Mouse (Mus musculus) MEL (cell line): Measurements from ENCODE around the gene Eif2ak3. TPM values are rescaled to one million over a fixed set of nuclear protein-coding genes. Genes with fewer than 3 reads are reported as not detected.
A peak's percentile ranks its signal among the peaks of the same experiment; 100 is the strongest.

ENCODE experiments used
- DNase-seq: peaks from one replicate; pipeline ENCODE4 v3.0.0; 2011; ENCODE audit warnings: low read depth, low spot score
- H3K27ac ChIP-seq: 2 replicates; pipeline ENCODE4 v1.5.1; 2012; ENCODE audit warnings: low read depth, mild to moderate bottlenecking, control low read depth, low read length, moderate library complexity; ENCODE audit not compliant: control insufficient read depth
- H3K27me3 ChIP-seq, 2 experiments: fragments of 150-350 bp in 1 of 2; sonication (generic) in 1 of 2; 2 replicates each; pipeline ENCODE4 v1.6.1; 2012; ENCODE audit warnings: low read length in 2 of 2, mild to moderate bottlenecking in 2 of 2, improper control_type of control experiment in 1 of 2, moderate library complexity in 1 of 2; ENCODE audit not compliant: insufficient read depth in 2 of 2, control insufficient read depth in 1 of 2
- H3K36me3 ChIP-seq, 2 experiments: 2 replicates each; pipeline ENCODE4 v1.6.1; 2012 to 2014; ENCODE audit warnings: low read length in 2 of 2, improper control_type of control experiment in 1 of 2, inconsistent platforms in 1 of 2, mild to moderate bottlenecking in 1 of 2; ENCODE audit not compliant: insufficient read depth in 2 of 2, control insufficient read depth in 1 of 2
- H3K4me1 ChIP-seq, 2 experiments: fragments of 150-350 bp in 1 of 2; sonication (generic) in 1 of 2; 2 replicates each; pipeline ENCODE4 v1.6.1; 2012; ENCODE audit warnings: low read length in 2 of 2, improper control_type of control experiment in 1 of 2, mild to moderate bottlenecking in 1 of 2; ENCODE audit not compliant: insufficient read depth in 2 of 2, control insufficient read depth in 1 of 2
- H3K4me3 ChIP-seq, 2 experiments: fragments of 150-350 bp in 1 of 2; sonication (generic) in 1 of 2; 2 replicates each; pipeline ENCODE4 v1.5.1; 2012; ENCODE audit warnings: low read depth in 2 of 2, low read length in 2 of 2, mild to moderate bottlenecking in 2 of 2, moderate library complexity in 2 of 2, control low read depth in 1 of 2, improper control_type of control experiment in 1 of 2; ENCODE audit not compliant: control insufficient read depth in 1 of 2, insufficient read depth in 1 of 2
- H3K79me2 ChIP-seq: 2 replicates; pipeline ENCODE4 v1.6.1; 2012; ENCODE audit warnings: mild to moderate bottlenecking, low read length, moderate library complexity; ENCODE audit not compliant: control insufficient read depth, poor library complexity, insufficient read depth
- H3K9ac ChIP-seq: 2 replicates; pipeline ENCODE4 v1.6.1; 2012; ENCODE audit warnings: low read depth, mild to moderate bottlenecking, control low read depth, low read length, moderate library complexity; ENCODE audit not compliant: control insufficient read depth, poor library complexity, severe bottlenecking
- H3K9me3 ChIP-seq: fragments of 150-350 bp; sonication (generic); replicated peaks from 2 replicates; pipeline ENCODE4 v1.6.1; 2012; ENCODE audit warnings: mild to moderate bottlenecking, low read length, improper control_type of control experiment, moderate library complexity; ENCODE audit not compliant: insufficient read depth
- BHLHE40 ChIP-seq: IDR thresholded peaks from 2 replicates; pipeline ENCODE4 v1.6.1; 2012; ENCODE audit warnings: low read depth, mild to moderate bottlenecking, inconsistent platforms, low read length, improper control_type of control experiment, borderline replicate concordance
- CHD1 ChIP-seq: IDR thresholded peaks from 2 replicates; pipeline ENCODE4 v1.6.1; 2012; ENCODE audit warnings: low read depth, mild to moderate bottlenecking, inconsistent platforms, low read length, improper control_type of control experiment
- CHD2 ChIP-seq: IDR thresholded peaks from 2 replicates; pipeline ENCODE4 v1.6.1; 2011; ENCODE audit warnings: low read length, improper control_type of control experiment
- CTCF ChIP-seq, 3 experiments: IDR thresholded peaks in 2 of 3; conservative IDR thresholded peaks in 1 of 3; 2 replicates each; pipeline ENCODE4 v1.5.1; 2011 to 2012; ENCODE audit warnings: low read length in 3 of 3, low read depth in 2 of 3, mild to moderate bottlenecking in 2 of 3, improper control_type of control experiment in 1 of 3, inconsistent platforms in 1 of 3, mixed read lengths in 1 of 3, moderate library complexity in 1 of 3; ENCODE audit not compliant: control insufficient read depth in 1 of 3, insufficient read depth in 1 of 3, poor library complexity in 1 of 3, severe bottlenecking in 1 of 3
- E2F4 ChIP-seq: IDR thresholded peaks from 2 replicates; pipeline ENCODE4 v1.6.1; 2011; ENCODE audit warnings: low read depth, low read length, improper control_type of control experiment, borderline replicate concordance
- EP300 ChIP-seq, 2 experiments: IDR thresholded peaks; 2 replicates each; pipeline ENCODE4 v1.6.1; 2011; ENCODE audit warnings: improper control_type of control experiment in 2 of 2, low read length in 2 of 2, low read depth in 1 of 2, mild to moderate bottlenecking in 1 of 2
- GATA1 ChIP-seq: IDR thresholded peaks from 2 replicates; pipeline ENCODE4 v1.6.1; 2011; ENCODE audit warnings: low read depth, low read length, improper control_type of control experiment
- JUND ChIP-seq: IDR thresholded peaks from 2 replicates; pipeline ENCODE4 v1.6.1; 2011; ENCODE audit warnings: low read depth, mild to moderate bottlenecking, improper control_type of control experiment, low read length
- KAT2A ChIP-seq: conservative IDR thresholded peaks from 2 replicates; pipeline ENCODE4 v1.6.1; 2012; ENCODE audit warnings: low read depth, low read length, improper control_type of control experiment, inconsistent platforms
- MAFK ChIP-seq: IDR thresholded peaks from 2 replicates; pipeline ENCODE4 v1.6.1; 2011; ENCODE audit warnings: low read depth, mild to moderate bottlenecking, low read length, improper control_type of control experiment, borderline replicate concordance
- MAX ChIP-seq: IDR thresholded peaks from 2 replicates; pipeline ENCODE4 v1.6.1; 2011; ENCODE audit warnings: low read length, improper control_type of control experiment
- MXI1 ChIP-seq: IDR thresholded peaks from 2 replicates; pipeline ENCODE4 v1.6.1; 2011; ENCODE audit warnings: mild to moderate bottlenecking, low read depth, low read length, improper control_type of control experiment
- MYB ChIP-seq: IDR thresholded peaks from 2 replicates; pipeline ENCODE4 v1.6.1; 2011; ENCODE audit warnings: mild to moderate bottlenecking, low read depth, low read length, improper control_type of control experiment
- NELFE ChIP-seq: IDR thresholded peaks from 2 replicates; pipeline ENCODE4 v1.6.1; 2011; ENCODE audit warnings: low read depth, low read length, improper control_type of control experiment
- NRF1 ChIP-seq: IDR thresholded peaks from 2 replicates; pipeline ENCODE4 v1.6.1; 2014; ENCODE audit warnings: low read depth, mild to moderate bottlenecking, inconsistent platforms, low read length, improper control_type of control experiment, moderate library complexity; ENCODE audit not compliant: poor library complexity, insufficient read depth, severe bottlenecking
- POLR2AphosphoS2 ChIP-seq: IDR thresholded peaks from 2 replicates; pipeline ENCODE4 v1.6.1; 2011; ENCODE audit warnings: low read length, improper control_type of control experiment
- RAD21 ChIP-seq: IDR thresholded peaks from 2 replicates; pipeline ENCODE4 v1.6.1; 2011; ENCODE audit warnings: mild to moderate bottlenecking, low read depth, low read length, improper control_type of control experiment
- RCOR1 ChIP-seq: IDR thresholded peaks from 2 replicates; pipeline ENCODE4 v1.6.1; 2012; ENCODE audit warnings: low read depth, mild to moderate bottlenecking, inconsistent platforms, low read length, improper control_type of control experiment
- SIN3A ChIP-seq: IDR thresholded peaks from 2 replicates; pipeline ENCODE4 v1.6.1; 2012; ENCODE audit warnings: low read length, improper control_type of control experiment, inconsistent platforms
- SMC3 ChIP-seq: IDR thresholded peaks from 2 replicates; pipeline ENCODE4 v1.6.1; 2011; ENCODE audit warnings: low read depth, low read length, improper control_type of control experiment
- TAL1 ChIP-seq: IDR thresholded peaks from 2 replicates; pipeline ENCODE4 v1.6.1; 2012; ENCODE audit warnings: mild to moderate bottlenecking, inconsistent platforms, low read length, moderate library complexity, mixed read lengths
- TBP ChIP-seq: IDR thresholded peaks from 2 replicates; pipeline ENCODE4 v1.8.0; 2011; ENCODE audit warnings: low read depth, low read length, improper control_type of control experiment
- TCF12 ChIP-seq: IDR thresholded peaks from 2 replicates; pipeline ENCODE4 v1.6.1; 2014; ENCODE audit warnings: low read depth, mild to moderate bottlenecking, inconsistent platforms, low read length, improper control_type of control experiment, moderate library complexity
- USF1 ChIP-seq: IDR thresholded peaks from 2 replicates; pipeline ENCODE4 v1.6.1; 2014; ENCODE audit warnings: low read depth, mild to moderate bottlenecking, inconsistent platforms, low read length, improper control_type of control experiment, moderate library complexity
- ZC3H11A ChIP-seq: IDR thresholded peaks from 2 replicates; pipeline ENCODE4 v1.6.1; 2012; ENCODE audit warnings: low read depth, mild to moderate bottlenecking, inconsistent platforms, low read length, improper control_type of control experiment
- ZKSCAN1 ChIP-seq: IDR thresholded peaks from 2 replicates; pipeline ENCODE4 v1.6.1; 2012; ENCODE audit warnings: low read depth, mild to moderate bottlenecking, inconsistent platforms, low read length, improper control_type of control experiment, moderate library complexity
- ZMIZ1 ChIP-seq: IDR thresholded peaks from 2 replicates; pipeline ENCODE4 v1.6.1; 2012; ENCODE audit warnings: low read depth, mild to moderate bottlenecking, inconsistent platforms, low read length, improper control_type of control experiment, moderate library complexity
- ZNF384 ChIP-seq: IDR thresholded peaks from 2 replicates; pipeline ENCODE4 v1.6.1; 2012; ENCODE audit warnings: low read depth, mild to moderate bottlenecking, inconsistent platforms, low read length, improper control_type of control experiment
- polyA plus RNA-seq, 2 experiments: library from polyadenylated mRNA; stranded (reverse) in 1 of 2; unstranded in 1 of 2; fragments of >175 nt in 1 of 2; fragments of >200 nt in 1 of 2; gene quantifications; 2 replicates each; pipeline versions ENCODE4 v1.2.1 to v1.2.4; 2012; ENCODE audit warnings: low replicate concordance in 2 of 2, low read depth in 1 of 2; ENCODE audit not compliant: insufficient read length in 2 of 2, insufficient read depth in 1 of 2, missing spikeins in 1 of 2
- total RNA-seq: library from RNA; depleted of rRNA; stranded (reverse); fragments of 300-350 nt; gene quantifications from 2 replicates; pipeline ENCODE4 v1.2.3, GENCODE M21; 2012

Eif2ak3 gene
- total and polyA plus RNA-seq, 3 experiments: 9.1 to 9.9 TPM; not detected in 1

- Histone ChIP-seq H3K9ac (no peak overlapping the region), H3K27ac (no peak overlapping the region; the same call in 1 of the 2 replicates), H3K4me3 (no peak overlapping the region), H3K36me3 (peaks cover 0 to 6% of the 10 kb centered on the region in 2 experiments; a peak in 2 of 4 replicates), H3K9me3 (no peaks in the 10 kb centered on the region), H3K79me2 (no peaks in the 10 kb centered on the region), H3K4me1 (peaks cover 0 to 6% of the 10 kb centered on the region in 2 experiments; a peak in 2 of 4 replicates), H3K27me3 (no peaks in the 10 kb centered on the region)
- DNase-seq: no peak
- no peak for TF ChIP-seq NRF1
- no peak for TF ChIP-seq RCOR1
- TF ChIP-seq TAL1: peak; percentile 38; the same call in 1 of the 2 replicates
- TF ChIP-seq USF1: no peak
- no peak for TF ChIP-seq CHD2
- TF ChIP-seq POLR2AphosphoS2: no peak
- no peak for TF ChIP-seq SIN3A
- no peak for TF ChIP-seq CHD1
Measured at GRCm38 (mm10) chr6:70810524-70810923, 33.8 kb upstream of the Eif2ak3 start.

GRCm38 (mm10) chr6:70811557-70812525 is 32.5 kb upstream of the Eif2ak3 start:
- Histone ChIP-seq H3K4me3 (peak overlapping the region; percentile 27 to 40), H3K27me3 (0 out of 4 replicates have a peak, but pooled peaks cover 0 to 1% of the 10 kb centered on the region in 2 experiments), H3K4me1 (peaks cover 0 to 2% of the 10 kb centered on the region in 2 experiments; a peak in 2 of 4 replicates), H3K9ac (peak overlapping the region; percentile 39), H3K27ac (peak overlapping the region; percentile 62), H3K36me3 (peaks cover 0 to 6% of the 10 kb centered on the region in 2 experiments; a peak in 2 of 4 replicates), H3K79me2 (no peaks in the 10 kb centered on the region), H3K9me3 (no peaks in the 10 kb centered on the region)
- DNase-seq: peak; percentile 91
- TF ChIP-seq TAL1 (no peak), MAFK (peak; percentile 93), MYB (no peak), JUND (0 out of 2 replicates have a peak, but pooled peaks have one; percentile 29), NRF1 (no peak), EP300 (IDR thresholded peaks at IDR 0.05; ENCODE audit: low read depth in 1 of 2, low read length in 2 of 2) (peak in 1 of 2 experiments; percentile 43; a peak in 1 of 4 replicates), E2F4 (no peak), ZMIZ1 (no peak), GATA1 (peak; percentile 83), SIN3A (peak; percentile 75), BHLHE40 (no peak), ZKSCAN1 (no peak), MXI1 (peak; percentile 17; the same call in 1 of the 2 replicates), TBP (peak; percentile 53; the same call in 1 of the 2 replicates), RAD21 (peak; percentile 88), TCF12 (peak; percentile 31; the same call in 1 of the 2 replicates), KAT2A (0 out of 2 replicates have a peak, but pooled peaks have one; percentile 32), MAX (no peak), CTCF (IDR thresholded peaks at IDR 0.05 in 2 of 3, conservative IDR thresholded peaks at IDR 0.05 in 1 of 3; ENCODE audit: control insufficient read depth in 1 of 3, insufficient read depth in 1 of 3, low read depth in 2 of 3, low read length in 3 of 3, poor library complexity in 1 of 3, severe bottlenecking in 1 of 3) (peak; percentile 89 to 95 (median 91)), CHD2 (no peak), SMC3 (peak; percentile 93), NELFE (0 out of 2 replicates have a peak, but pooled peaks have one; percentile 12), USF1 (no peak), ZNF384 (no peak), ZC3H11A (peak; percentile 76)
